Mouse (Mus musculus): Measurements from ENCODE around the gene Plxna2. TPM values are rescaled to one million over a fixed set of nuclear protein-coding genes. Genes with fewer than 3 reads are reported as not detected.
A peak's percentile ranks its signal among the peaks of the same experiment; 100 is the strongest.

Gene Plxna2
- polyA plus RNA-seq, 1 experiment from 2014 or later = 5.9 TPM

DNA sequence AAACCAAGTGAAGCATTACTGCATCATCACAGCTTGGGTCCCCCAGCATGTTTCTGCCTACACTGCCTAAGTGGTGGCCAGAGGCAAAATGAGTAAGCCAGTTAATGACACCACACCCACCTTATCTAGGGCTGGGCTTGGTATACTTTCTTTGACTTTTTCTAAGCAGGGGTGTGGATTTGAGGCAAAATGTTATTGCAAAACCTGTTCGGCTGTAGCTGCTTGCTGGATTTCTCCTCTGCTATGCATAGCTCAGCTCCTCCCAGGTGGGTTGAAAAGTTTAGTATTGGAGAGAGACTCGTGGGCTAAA, 57.8 kb downstream of the Plxna2 start:
- 53% methylated on average over 2 of the region's 2 CpGs for WGBS
- H3K4me1 ChIP-seq (replicated peaks) = peaks cover 26% of the 10 kb centered on the region
- no peaks in the 10 kb centered on the region for H3K27me3 ChIP-seq (replicated peaks)
- ATAC-seq = peak; percentile 83
- H3K4me2 ChIP-seq (replicated peaks) = no peak overlapping the region
- no peak overlapping the region for H3K9ac ChIP-seq
- H3K36me3 ChIP-seq = no peaks in the 10 kb centered on the region
- no peaks in the 10 kb centered on the region for H3K9me3 ChIP-seq
- H3K4me3 ChIP-seq (replicated peaks) = no peak overlapping the region
- H3K27ac ChIP-seq = no peak overlapping the region

DNA sequence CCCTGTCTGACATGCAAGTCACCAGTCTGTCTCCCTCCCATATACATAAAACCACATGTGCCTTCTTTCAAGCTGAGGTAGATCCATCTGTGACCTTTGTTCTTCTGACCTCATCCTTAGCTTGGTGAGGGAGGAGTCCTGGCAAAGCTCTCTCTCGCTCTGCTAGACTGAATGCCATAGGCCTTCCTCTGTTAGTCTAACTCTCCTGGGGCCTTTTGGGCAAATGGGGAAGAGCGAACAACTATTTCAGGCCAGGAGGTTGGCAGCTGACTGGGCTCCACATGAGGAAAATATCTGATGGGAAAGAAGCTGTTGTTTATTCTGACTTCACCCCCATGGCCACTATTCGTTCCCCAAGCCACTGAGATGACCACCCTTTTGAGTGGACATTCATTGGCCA, 59.9 kb downstream of the Plxna2 start:
- no peak overlapping the region for H3K4me3 ChIP-seq (replicated peaks)
- ATAC-seq = peak; percentile 82
- no peak overlapping the region for H3K27ac ChIP-seq
- H3K4me2 ChIP-seq (replicated peaks) = no peak overlapping the region
- no peaks in the 10 kb centered on the region for H3K27me3 ChIP-seq (replicated peaks)
- H3K9ac ChIP-seq = no peak overlapping the region
- H3K9me3 ChIP-seq = no peaks in the 10 kb centered on the region
- peaks cover 28% of the 10 kb centered on the region for H3K4me1 ChIP-seq (replicated peaks)
- WGBS = 70% methylated on average over 3 of the region's 3 CpGs
- H3K36me3 ChIP-seq = no peaks in the 10 kb centered on the region

DNA sequence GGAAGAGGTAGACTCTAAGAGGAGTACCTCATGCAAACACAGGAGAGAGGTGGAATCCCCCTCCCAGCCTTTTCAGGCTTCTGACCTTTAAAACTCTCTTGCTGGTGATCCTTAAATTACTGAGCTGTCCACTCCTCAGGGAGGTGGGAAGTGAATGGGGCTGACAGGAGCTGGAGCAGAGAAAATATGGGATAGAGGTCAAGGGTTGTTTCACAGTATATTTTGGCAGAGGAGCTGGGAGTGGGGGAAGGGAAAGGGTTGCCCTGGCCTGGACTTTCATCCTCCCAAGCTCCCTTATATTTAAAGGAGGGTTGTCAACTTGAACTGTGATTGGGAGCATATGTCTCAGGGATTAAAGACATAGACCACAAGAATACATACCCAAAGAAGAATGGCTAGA, 61.1 kb downstream of the Plxna2 start:
- ATAC-seq = no peak
- Histone ChIP-seq H3K4me2 (replicated peaks) (no peak overlapping the region), H3K4me1 (replicated peaks) (peaks cover 28% of the 10 kb centered on the region), H3K9me3 (no peaks in the 10 kb centered on the region), H3K9ac (no peak overlapping the region), H3K36me3 (no peaks in the 10 kb centered on the region), H3K27ac (no peak overlapping the region), H3K4me3 (replicated peaks) (no peak overlapping the region), H3K27me3 (replicated peaks) (no peaks in the 10 kb centered on the region)

DNA sequence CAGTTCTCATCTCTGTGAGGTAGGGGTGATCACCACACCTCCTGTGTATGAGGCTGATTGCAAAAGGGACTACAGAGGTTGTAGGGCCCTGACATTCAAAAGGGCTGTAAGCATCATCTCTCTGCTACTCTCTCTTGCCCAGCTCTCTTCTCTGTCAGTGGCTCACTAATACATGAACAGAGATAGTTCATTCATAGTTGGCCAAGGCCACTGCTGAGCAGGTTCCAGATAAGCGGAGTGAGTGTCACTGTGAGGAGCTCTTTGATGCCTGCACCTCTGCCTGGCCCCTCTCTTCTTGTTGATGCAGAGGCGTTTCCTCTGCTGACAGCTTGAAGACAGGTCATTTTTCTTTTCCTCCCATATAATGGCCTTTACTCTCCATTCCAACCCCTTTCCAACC, 62.1 kb downstream of the Plxna2 start:
- 30% methylated on average over 2 of the region's 2 CpGs for WGBS
- Histone ChIP-seq H3K36me3 (no peaks in the 10 kb centered on the region), H3K27ac (no peak overlapping the region), H3K4me3 (replicated peaks) (no peak overlapping the region), H3K4me1 (replicated peaks) (peaks cover 28% of the 10 kb centered on the region), H3K9me3 (no peaks in the 10 kb centered on the region), H3K9ac (no peak overlapping the region), H3K4me2 (replicated peaks) (no peak overlapping the region), H3K27me3 (replicated peaks) (no peaks in the 10 kb centered on the region)
- ATAC-seq = no peak

DNA sequence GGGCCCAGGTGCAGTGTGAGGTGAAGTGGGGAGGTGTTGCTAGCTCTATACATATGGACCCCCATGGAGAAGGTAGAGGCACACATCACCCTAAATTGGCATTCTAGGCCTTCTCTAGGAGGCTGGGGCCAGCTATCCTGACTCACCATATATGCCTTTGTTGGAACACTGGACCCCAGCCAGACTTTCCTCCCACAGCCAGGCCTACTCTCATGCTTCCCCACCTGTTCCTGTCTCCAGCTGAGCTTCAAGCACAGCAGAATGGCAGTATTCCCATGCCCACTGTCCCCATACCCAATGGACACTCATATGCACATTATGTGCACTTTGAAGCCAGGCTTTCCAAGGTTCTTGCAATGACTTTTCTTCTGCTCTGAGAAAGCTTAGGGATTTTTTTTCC, 64.0 kb downstream of the Plxna2 start:
- no peaks in the 10 kb centered on the region for H3K36me3 ChIP-seq
- no peak overlapping the region for H3K27ac ChIP-seq
- H3K9me3 ChIP-seq = no peaks in the 10 kb centered on the region
- no peaks in the 10 kb centered on the region for H3K27me3 ChIP-seq (replicated peaks)
- no peak overlapping the region for H3K9ac ChIP-seq
- ATAC-seq = no peak
- H3K4me1 ChIP-seq (replicated peaks) = peaks cover 21% of the 10 kb centered on the region
- H3K4me2 ChIP-seq (replicated peaks) = no peak overlapping the region
- H3K4me3 ChIP-seq (replicated peaks) = no peak overlapping the region

DNA sequence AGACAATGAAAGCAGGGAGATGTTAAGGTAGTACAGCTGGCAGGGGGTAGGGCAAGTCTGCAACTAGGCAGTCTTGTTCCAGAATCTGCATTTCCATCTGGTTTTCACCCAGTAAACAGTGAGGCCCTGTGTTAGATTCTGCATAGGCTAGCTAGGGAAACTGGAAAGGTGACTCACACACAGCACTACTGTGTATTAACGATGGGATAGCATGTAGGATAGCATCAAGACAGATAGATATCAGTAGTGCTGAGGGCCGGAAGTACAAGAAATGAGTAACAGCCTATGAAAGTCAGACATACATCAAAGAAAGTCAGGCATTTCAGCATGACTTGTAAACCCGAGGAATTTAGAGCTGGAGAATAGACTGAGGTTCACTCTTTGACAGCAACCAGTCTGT, 65.1 kb downstream of the Plxna2 start:
- Histone ChIP-seq H3K27me3 (replicated peaks) (no peaks in the 10 kb centered on the region), H3K4me2 (replicated peaks) (no peak overlapping the region), H3K4me3 (replicated peaks) (no peak overlapping the region), H3K4me1 (replicated peaks) (peaks cover 12% of the 10 kb centered on the region), H3K9me3 (no peaks in the 10 kb centered on the region), H3K27ac (no peak overlapping the region), H3K9ac (no peak overlapping the region), H3K36me3 (no peaks in the 10 kb centered on the region)
- WGBS = 63% methylated on average over 3 of the region's 3 CpGs
- no peak for ATAC-seq

DNA sequence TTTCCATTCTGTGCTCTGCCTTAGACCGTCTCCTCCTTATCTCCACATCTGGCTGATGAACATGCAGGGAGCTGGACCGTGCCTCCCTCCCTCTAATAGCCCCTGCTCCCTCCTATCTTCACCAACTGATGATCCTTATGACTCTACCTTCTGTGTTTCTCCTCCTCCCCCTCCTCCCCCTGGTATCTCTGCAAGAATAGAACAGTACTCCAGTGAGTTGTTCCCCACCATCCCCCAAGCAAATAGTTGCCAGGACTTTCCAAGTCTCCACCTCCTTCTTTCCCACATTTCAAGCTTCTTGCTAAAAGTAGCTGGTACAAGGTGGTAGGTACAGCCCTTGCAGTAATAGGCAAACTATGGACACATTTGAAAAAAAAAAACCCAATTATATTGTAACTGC, 67.9 kb downstream of the Plxna2 start:
- H3K4me1 ChIP-seq (replicated peaks) = 0 out of 2 replicates have a peak, but pooled peaks cover 2% of the 10 kb centered on the region
- H3K4me2 ChIP-seq (replicated peaks) = no peak overlapping the region
- no peak overlapping the region for H3K9ac ChIP-seq
- H3K4me3 ChIP-seq (replicated peaks) = no peak overlapping the region
- no peaks in the 10 kb centered on the region for H3K27me3 ChIP-seq (replicated peaks)
- ATAC-seq = no peak
- H3K9me3 ChIP-seq = no peaks in the 10 kb centered on the region
- no peak overlapping the region for H3K27ac ChIP-seq
- 75% methylated on average over 2 of the region's 2 CpGs for WGBS
- no peaks in the 10 kb centered on the region for H3K36me3 ChIP-seq

DNA sequence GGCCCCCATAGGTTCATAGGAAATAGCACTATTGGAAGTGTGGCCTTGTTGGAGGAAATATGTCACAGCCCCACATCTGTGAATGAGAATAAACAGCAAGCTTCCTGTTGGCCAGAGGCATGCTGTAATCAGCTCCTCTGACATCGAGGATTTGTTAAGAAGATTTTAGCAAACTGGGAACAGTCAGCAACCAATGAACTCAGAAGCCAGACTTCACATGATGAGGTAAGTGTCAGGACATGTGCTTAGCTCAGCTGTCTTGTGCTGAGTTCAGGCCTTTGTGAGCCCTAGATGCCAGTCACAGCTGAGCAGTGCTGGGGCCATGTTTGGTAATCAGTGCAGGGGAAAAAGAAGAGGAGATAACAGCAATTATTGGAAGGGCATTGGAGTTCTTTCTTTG, 69.7 kb downstream of the Plxna2 start:
- no peak for ATAC-seq
- Histone ChIP-seq H3K9me3 (no peaks in the 10 kb centered on the region), H3K27me3 (replicated peaks) (no peaks in the 10 kb centered on the region), H3K36me3 (no peaks in the 10 kb centered on the region), H3K4me3 (replicated peaks) (no peak overlapping the region), H3K4me2 (replicated peaks) (no peak overlapping the region), H3K27ac (no peak overlapping the region), H3K9ac (no peak overlapping the region), H3K4me1 (replicated peaks) (no peaks in the 10 kb centered on the region)
- 21% methylated on average over 1 of the region's 1 CpGs for WGBS

DNA sequence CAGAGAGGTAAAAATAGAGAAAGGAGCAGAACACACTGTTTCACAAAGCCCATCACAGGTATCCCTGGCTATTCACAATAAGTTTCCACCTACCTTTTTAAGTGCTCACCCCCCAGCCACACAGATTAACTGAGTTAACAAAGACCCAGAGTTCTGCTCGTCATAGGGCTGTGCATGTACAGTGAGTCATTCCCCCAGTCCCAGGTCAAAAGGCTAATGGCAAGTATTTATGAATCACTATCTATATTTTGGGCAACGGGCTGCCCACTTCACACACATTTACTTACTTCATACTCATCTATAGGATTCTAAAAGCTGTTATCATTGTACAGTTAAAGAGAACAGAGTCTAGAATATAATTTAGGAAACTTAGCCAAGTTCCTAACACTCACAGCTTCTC, 70.1 kb downstream of the Plxna2 start:
- H3K27me3 ChIP-seq (replicated peaks) = no peaks in the 10 kb centered on the region
- H3K4me2 ChIP-seq (replicated peaks) = no peak overlapping the region
- no peak overlapping the region for H3K4me3 ChIP-seq (replicated peaks)
- no peaks in the 10 kb centered on the region for H3K4me1 ChIP-seq (replicated peaks)
- no peaks in the 10 kb centered on the region for H3K9me3 ChIP-seq
- no peak overlapping the region for H3K27ac ChIP-seq
- 50% methylated on average over 2 of the region's 2 CpGs for WGBS
- no peak for ATAC-seq
- H3K36me3 ChIP-seq = no peaks in the 10 kb centered on the region
- H3K9ac ChIP-seq = no peak overlapping the region

DNA sequence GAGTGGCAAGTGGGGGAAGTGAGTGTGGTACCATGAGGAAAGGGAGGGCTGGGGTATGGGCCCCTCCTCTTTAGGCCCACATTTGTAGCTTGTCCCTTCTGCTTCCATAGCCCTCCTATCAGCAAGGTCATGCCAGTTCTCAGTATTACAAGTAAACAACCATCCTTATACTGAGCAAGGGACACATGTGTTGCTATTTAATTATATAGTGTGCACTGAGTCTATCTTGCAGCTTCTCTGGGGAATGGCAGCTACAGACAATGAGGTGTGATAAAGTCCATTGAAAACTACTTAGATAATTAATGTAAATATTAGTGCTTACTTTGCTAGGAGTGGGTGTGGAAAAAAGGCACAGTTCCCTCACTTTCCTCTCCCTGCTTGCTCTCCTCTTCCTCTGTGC, 75.0 kb downstream of the Plxna2 start:
- Histone ChIP-seq H3K4me2 (replicated peaks) (no peak overlapping the region), H3K4me3 (replicated peaks) (no peak overlapping the region), H3K9me3 (no peaks in the 10 kb centered on the region), H3K9ac (no peak overlapping the region), H3K4me1 (replicated peaks) (no peaks in the 10 kb centered on the region), H3K27me3 (replicated peaks) (no peaks in the 10 kb centered on the region), H3K27ac (no peak overlapping the region), H3K36me3 (no peaks in the 10 kb centered on the region)
- no peak for ATAC-seq

DNA sequence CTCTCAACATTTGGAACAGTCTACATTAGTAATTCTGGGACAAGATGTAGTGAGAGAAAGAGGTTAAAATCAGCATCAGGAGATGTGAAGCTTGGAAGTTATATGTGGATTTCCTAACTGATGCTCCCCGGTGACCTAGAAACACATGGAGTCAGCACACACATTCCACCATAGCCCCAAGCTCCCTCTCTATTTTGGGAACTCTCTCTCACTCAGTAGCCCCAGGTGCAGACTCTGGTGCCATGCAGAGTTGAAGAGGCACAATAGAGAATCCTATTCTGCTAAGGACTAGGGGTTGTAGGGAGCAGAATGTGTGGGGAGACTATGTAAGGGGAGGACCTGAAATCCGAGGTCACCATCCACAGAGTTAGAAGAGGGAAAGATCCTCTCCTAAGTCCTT, 75.5 kb downstream of the Plxna2 start:
- no peaks in the 10 kb centered on the region for H3K4me1 ChIP-seq (replicated peaks)
- no peak overlapping the region for H3K4me2 ChIP-seq (replicated peaks)
- no peak overlapping the region for H3K9ac ChIP-seq
- no peaks in the 10 kb centered on the region for H3K27me3 ChIP-seq (replicated peaks)
- WGBS = 85% methylated on average over 2 of the region's 2 CpGs
- no peaks in the 10 kb centered on the region for H3K9me3 ChIP-seq
- no peak overlapping the region for H3K4me3 ChIP-seq (replicated peaks)
- no peaks in the 10 kb centered on the region for H3K36me3 ChIP-seq
- H3K27ac ChIP-seq = no peak overlapping the region
- ATAC-seq = no peak

DNA sequence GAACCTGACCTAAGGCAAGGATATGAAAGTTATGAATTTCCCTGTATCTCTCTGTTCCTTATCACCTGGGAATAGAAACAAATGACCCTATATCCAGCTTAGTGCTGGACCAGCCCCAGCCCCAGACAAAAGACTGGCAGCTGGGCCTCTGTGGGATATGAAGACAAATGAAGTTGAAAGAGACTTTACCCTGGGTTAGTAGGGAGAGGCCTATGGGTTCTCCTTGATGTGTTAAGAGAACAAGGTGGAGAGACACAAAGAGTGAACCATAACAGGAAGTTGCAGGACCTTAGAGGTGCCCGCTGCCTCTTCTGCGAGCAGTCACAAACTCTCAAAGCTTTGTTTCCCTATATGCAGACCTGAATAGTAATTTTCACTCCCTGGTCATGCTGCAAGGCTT, 76.8 kb downstream of the Plxna2 start:
- Histone ChIP-seq H3K27ac (no peak overlapping the region), H3K4me2 (replicated peaks) (no peak overlapping the region), H3K4me3 (replicated peaks) (no peak overlapping the region), H3K9ac (no peak overlapping the region), H3K27me3 (replicated peaks) (no peaks in the 10 kb centered on the region), H3K36me3 (no peaks in the 10 kb centered on the region), H3K9me3 (no peaks in the 10 kb centered on the region), H3K4me1 (replicated peaks) (no peaks in the 10 kb centered on the region)
- ATAC-seq = peak; percentile 47
- 83% methylated on average over 2 of the region's 2 CpGs for WGBS

DNA sequence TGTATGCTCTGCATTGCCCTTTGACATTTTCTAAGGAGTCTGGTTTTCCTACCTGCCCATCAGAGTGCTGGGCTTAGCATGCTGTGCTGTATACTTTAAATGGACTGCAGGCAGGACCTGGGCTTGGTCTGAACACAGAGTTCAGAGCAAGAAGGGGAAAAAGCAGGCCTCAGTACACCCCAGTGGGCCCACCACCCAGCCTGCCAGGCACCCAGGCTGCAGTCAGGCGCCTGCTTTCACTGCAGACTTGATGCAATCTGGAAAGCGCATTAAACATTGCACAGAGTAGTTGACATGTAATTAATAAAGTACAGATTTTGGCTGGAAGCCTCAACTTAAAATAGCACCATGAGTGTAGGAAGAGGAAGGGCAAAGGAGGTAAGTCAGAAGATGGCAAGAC, 79.4 kb downstream of the Plxna2 start:
- Histone ChIP-seq H3K36me3 (no peaks in the 10 kb centered on the region), H3K4me1 (replicated peaks) (no peaks in the 10 kb centered on the region), H3K27ac (no peak overlapping the region), H3K4me2 (replicated peaks) (no peak overlapping the region), H3K9me3 (no peaks in the 10 kb centered on the region), H3K27me3 (replicated peaks) (no peaks in the 10 kb centered on the region), H3K9ac (no peak overlapping the region), H3K4me3 (replicated peaks) (no peak overlapping the region)
- WGBS = 58% methylated on average over 2 of the region's 2 CpGs
- no peak for ATAC-seq

DNA sequence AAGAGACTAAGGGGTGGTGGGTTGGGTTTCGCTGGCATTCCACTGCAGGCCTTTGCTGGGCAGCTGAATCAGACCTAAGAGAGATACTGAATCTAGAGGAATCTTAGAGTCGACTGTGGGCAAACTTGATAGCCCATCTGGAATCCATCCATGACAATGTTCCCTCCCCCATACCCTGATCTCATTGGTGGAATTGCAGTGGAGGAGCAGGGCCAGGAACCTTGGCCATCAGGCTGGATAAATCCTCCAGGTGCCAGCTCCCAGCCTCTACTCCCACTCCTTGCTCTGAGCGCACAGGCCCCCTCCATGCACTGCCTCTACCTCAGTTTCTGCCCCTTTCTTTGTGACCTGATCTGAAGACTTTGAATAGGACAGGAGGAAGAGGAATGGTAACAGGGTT, 81.3 kb downstream of the Plxna2 start:
- no peak overlapping the region for H3K4me2 ChIP-seq (replicated peaks)
- 72% methylated on average over 3 of the region's 3 CpGs for WGBS
- H3K9ac ChIP-seq = no peak overlapping the region
- H3K4me3 ChIP-seq (replicated peaks) = no peak overlapping the region
- no peak for ATAC-seq
- no peaks in the 10 kb centered on the region for H3K27me3 ChIP-seq (replicated peaks)
- no peak overlapping the region for H3K27ac ChIP-seq
- no peaks in the 10 kb centered on the region for H3K36me3 ChIP-seq
- 0 out of 2 replicates have a peak, but pooled peaks cover 3% of the 10 kb centered on the region for H3K4me1 ChIP-seq (replicated peaks)
- H3K9me3 ChIP-seq = no peaks in the 10 kb centered on the region
